Mouse (Mus musculus) embryonic fibroblast, embryonic 13.5 days (primary cell): ENCODE measurements at regions not wholly inside any gene's neighbourhood (a gene's known extent, or its start where the extent isn't known, plus 50 kb on each side); places are given as distances from the start of the nearest gene placed in this dataset.

Experiments
- H3K27ac ChIP-seq: 2 replicates; pipeline ENCODE4 v1.5.1; 2012; ENCODE audit warnings: low read length, control low read depth, inconsistent platforms; ENCODE audit not compliant: insufficient read depth
- H3K4me1 ChIP-seq: 2 replicates; pipeline ENCODE4 v1.6.1; 2011; ENCODE audit warnings: low read length; ENCODE audit not compliant: control insufficient read depth, insufficient read depth
- H3K4me3 ChIP-seq: 2 replicates; pipeline ENCODE4 v1.5.1; 2011; ENCODE audit warnings: mild to moderate bottlenecking, control low read depth, low read length; ENCODE audit not compliant: insufficient read depth
- CTCF ChIP-seq: IDR thresholded peaks from 2 replicates; pipeline ENCODE4 v1.5.1; 2011; ENCODE audit warnings: mild to moderate bottlenecking, control low read depth, low read length, moderate library complexity, borderline replicate concordance; ENCODE audit not compliant: insufficient read depth
- POLR2A ChIP-seq: IDR thresholded peaks from 2 replicates; pipeline ENCODE4 v1.6.1; 2011; ENCODE audit warnings: low read depth, mild to moderate bottlenecking, control low read depth, low read length, moderate library complexity

- no peak for TF ChIP-seq POLR2A
- no peak for TF ChIP-seq CTCF
- H3K4me3 ChIP-seq: no peak overlapping the region
- H3K27ac ChIP-seq: no peak overlapping the region
- no peaks in the 10 kb centered on the region for H3K4me1 ChIP-seq
These were observed 956.7 kb upstream of the Acvr2a start for GRCm38 (mm10) chr2:47857229-47857628.

GRCm38 (mm10) chr2:47862446-47862845 is 951.5 kb upstream of the Acvr2a start:
- TF ChIP-seq CTCF (no peak), POLR2A (no peak)

GRCm38 (mm10) chr2:47878002-47878401 is 935.9 kb upstream of the Acvr2a start:
- Histone ChIP-seq H3K27ac (peak overlapping the region; percentile 47; the same call in 1 of the 2 replicates), H3K4me3 (no peak overlapping the region), H3K4me1 (no peaks in the 10 kb centered on the region; the same call in 1 of the 2 replicates)
- no peak for TF ChIP-seq CTCF
- TF ChIP-seq POLR2A: no peak

More at GRCm38 (mm10) chr2:47862446-47862845, 951.5 kb upstream of the Acvr2a start:
- no peak overlapping the region for H3K27ac ChIP-seq
- no peak overlapping the region for H3K4me3 ChIP-seq
- no peaks in the 10 kb centered on the region for H3K4me1 ChIP-seq

GRCm38 (mm10) chr2:47879071-47879470 is 934.8 kb upstream of the Acvr2a start:
- H3K4me3 ChIP-seq: no peak overlapping the region
- no peak overlapping the region for H3K27ac ChIP-seq
- no peaks in the 10 kb centered on the region; the same call in 1 of the 2 replicates for H3K4me1 ChIP-seq
- TF ChIP-seq CTCF (no peak), POLR2A (no peak)

- no peak overlapping the region for H3K27ac ChIP-seq
- H3K4me1 ChIP-seq: no peaks in the 10 kb centered on the region; the same call in 1 of the 2 replicates
- TF ChIP-seq CTCF: no peak
- no peak for TF ChIP-seq POLR2A
- no peak overlapping the region for H3K4me3 ChIP-seq
These were observed 934.1 kb upstream of the Acvr2a start for GRCm38 (mm10) chr2:47879796-47880195.

GRCm38 (mm10) chr2:47888166-47888565 is 925.7 kb upstream of the Acvr2a start:
- no peak overlapping the region for H3K27ac ChIP-seq
- H3K4me3 ChIP-seq: no peak overlapping the region
- TF ChIP-seq POLR2A (no peak), CTCF (no peak)
- H3K4me1 ChIP-seq: no peaks in the 10 kb centered on the region

- H3K27ac ChIP-seq: no peak overlapping the region
- TF ChIP-seq CTCF (no peak), POLR2A (no peak)
- H3K4me1 ChIP-seq: no peaks in the 10 kb centered on the region; the same call in 1 of the 2 replicates
- H3K4me3 ChIP-seq: no peak overlapping the region
These were observed 922.5 kb upstream of the Acvr2a start for GRCm38 (mm10) chr2:47891366-47891765.

- H3K4me1 ChIP-seq: no peaks in the 10 kb centered on the region; the same call in 1 of the 2 replicates
- TF ChIP-seq POLR2A (no peak), CTCF (no peak)
- H3K27ac ChIP-seq: no peak overlapping the region
- H3K4me3 ChIP-seq: no peak overlapping the region
These were observed 921.0 kb upstream of the Acvr2a start for GRCm38 (mm10) chr2:47892879-47893278.

GRCm38 (mm10) chr2:47894806-47895205 is 919.1 kb upstream of the Acvr2a start:
- Histone ChIP-seq H3K4me3 (no peak overlapping the region), H3K27ac (no peak overlapping the region), H3K4me1 (no peaks in the 10 kb centered on the region; the same call in 1 of the 2 replicates)
- no peak for TF ChIP-seq CTCF
- no peak for TF ChIP-seq POLR2A

- H3K4me1 ChIP-seq: no peaks in the 10 kb centered on the region
- TF ChIP-seq POLR2A (no peak), CTCF (no peak)
- H3K27ac ChIP-seq: no peak overlapping the region
- H3K4me3 ChIP-seq: no peak overlapping the region
These were observed 899.6 kb upstream of the Acvr2a start for GRCm38 (mm10) chr2:47914270-47914669.
